Mouse (Mus musculus) kidney, embryonic 14.5 days (tissue): ENCODE results near the gene Sytl4. TPM values are rescaled to one million over a fixed set of nuclear protein-coding genes. Genes with fewer than 3 reads are reported as not detected.
A peak's percentile ranks its signal among the peaks of the same experiment; 100 is the strongest.

Experiments used
- ATAC-seq: fragments of 200-750 bp; cut with Nextera tagmentation; 2 replicates; pipeline ENCODE4 v1.8.0; 2017; ENCODE audit warnings: moderate number of reproducible peaks, mild to moderate bottlenecking, moderate TSS enrichment, moderate library complexity; ENCODE audit not compliant: low FRiP score, low TSS enrichment
- H3K27ac ChIP-seq: fragments of 300-500 bp; sonication (generic); 2 replicates; pipeline ENCODE4 v1.5.1; 2014; ENCODE audit warnings: low read depth, mild to moderate bottlenecking, low read length, moderate library complexity, mixed read lengths
- H3K27me3 ChIP-seq: fragments of 300-500 bp; sonication (generic); 2 replicates; pipeline ENCODE4 v1.6.1; 2014; ENCODE audit warnings: mild to moderate bottlenecking, low read length; ENCODE audit not compliant: control insufficient read depth, insufficient read depth
- H3K36me3 ChIP-seq: fragments of 300-500 bp; sonication (generic); 2 replicates; pipeline ENCODE4 v1.6.1; 2014; ENCODE audit warnings: low read length, mixed read lengths; ENCODE audit not compliant: control insufficient read depth, insufficient read depth
- H3K4me1 ChIP-seq: fragments of 300-500 bp; sonication (generic); 2 replicates; pipeline ENCODE4 v1.6.1; 2014; ENCODE audit warnings: low read length, mixed read lengths; ENCODE audit not compliant: control insufficient read depth, insufficient read depth
- H3K4me2 ChIP-seq: fragments of 300-500 bp; sonication (generic); replicated peaks from 2 replicates; pipeline ENCODE4 v1.6.1; 2014; ENCODE audit warnings: low read depth, mild to moderate bottlenecking, low read length
- H3K4me3 ChIP-seq: fragments of 300-500 bp; sonication (generic); 2 replicates; pipeline ENCODE4 v1.5.1; 2014; ENCODE audit warnings: mild to moderate bottlenecking, low read length
- H3K9ac ChIP-seq: fragments of 300-500 bp; sonication (generic); 2 replicates; pipeline ENCODE4 v1.6.1; 2014; ENCODE audit warnings: low read depth, mild to moderate bottlenecking, low read length, moderate library complexity
- H3K9me3 ChIP-seq: fragments of 300-500 bp; sonication (generic); 2 replicates; pipeline ENCODE4 v1.6.1; 2016; ENCODE audit warnings: low read length; ENCODE audit not compliant: control insufficient read depth
- WGBS: fragments of 180-500 bp; shearing (Covaris S2); extraction: QIAGEN DNeasy Blood & Tissue Kit; methylation state at CpG from one replicate; pipeline ENCODE4 v1.1.7; 2014; 5-methylcytosine and 5-hydroxymethylcytosine counted together
- polyA plus RNA-seq: library from polyadenylated mRNA; unstranded; fragments of >200 nt; fragmentation: Nextera tagmentation; extraction: Ambion mirVana; gene quantifications from 2 replicates; pipeline ENCODE4 v1.2.1, GENCODE M21; 2014

The Sytl4 gene
- polyA plus RNA-seq, 1 experiment from 2014 or later, result 3.3 TPM

- Histone ChIP-seq H3K4me2 (no peak overlapping the region), H3K4me3 (no peak overlapping the region), H3K36me3 (no peaks in the 10 kb centered on the region), H3K9me3 (no peaks in the 10 kb centered on the region), H3K27me3 (no peaks in the 10 kb centered on the region), H3K4me1 (no peaks in the 10 kb centered on the region), H3K27ac (no peak overlapping the region), H3K9ac (no peak overlapping the region)
- no peak for ATAC-seq
- 87% methylated on average over 4 of the region's 4 CpGs for WGBS
Measured at GRCm38 (mm10) chrX:133936605-133937225, 44.9 kb downstream of the Sytl4 start.

GRCm38 (mm10) chrX:133931302-133932013 is 50.2 kb downstream of the Sytl4 start:
- no peaks in the 10 kb centered on the region for H3K4me1 ChIP-seq
- no peaks in the 10 kb centered on the region for H3K36me3 ChIP-seq
- no peak overlapping the region for H3K4me2 ChIP-seq
- H3K9ac ChIP-seq, result no peak overlapping the region
- H3K27me3 ChIP-seq, result no peaks in the 10 kb centered on the region
- H3K9me3 ChIP-seq, result no peaks in the 10 kb centered on the region
- 0 out of 2 replicates have a peak, but pooled peaks have one; percentile 20 for ATAC-seq
- no peak overlapping the region for H3K4me3 ChIP-seq
- WGBS, result 59% methylated on average over 12 of the region's 12 CpGs
- H3K27ac ChIP-seq, result no peak overlapping the region

- H3K9ac ChIP-seq, result no peak overlapping the region
- H3K4me3 ChIP-seq, result no peak overlapping the region
- WGBS, result 76% methylated on average over 5 of the region's 5 CpGs
- H3K4me1 ChIP-seq, result no peaks in the 10 kb centered on the region
- no peaks in the 10 kb centered on the region for H3K9me3 ChIP-seq
- H3K27me3 ChIP-seq, result no peaks in the 10 kb centered on the region; the same call in 1 of the 2 replicates
- no peak overlapping the region for H3K27ac ChIP-seq
- no peak for ATAC-seq
- H3K4me2 ChIP-seq, result no peak overlapping the region
- no peaks in the 10 kb centered on the region for H3K36me3 ChIP-seq
Measured at GRCm38 (mm10) chrX:133926760-133927159, 54.9 kb downstream of the Sytl4 start.

- no peak overlapping the region for H3K4me2 ChIP-seq
- 85% methylated on average over 4 of the region's 4 CpGs for WGBS
- H3K27me3 ChIP-seq, result no peaks in the 10 kb centered on the region; the same call in 1 of the 2 replicates
- H3K4me3 ChIP-seq, result no peak overlapping the region
- no peaks in the 10 kb centered on the region for H3K36me3 ChIP-seq
- no peak overlapping the region for H3K9ac ChIP-seq
- ATAC-seq, result no peak
- no peaks in the 10 kb centered on the region for H3K9me3 ChIP-seq
- H3K27ac ChIP-seq, result no peak overlapping the region
- no peaks in the 10 kb centered on the region for H3K4me1 ChIP-seq
Measured at GRCm38 (mm10) chrX:133921187-133921586, 60.4 kb downstream of the Sytl4 start.

GRCm38 (mm10) chrX:133914219-133914618 is 67.4 kb downstream of the Sytl4 start:
- 53% methylated on average over 7 of the region's 7 CpGs for whole genome bisulfite sequencing
- Histone ChIP-seq H3K36me3 (no peaks in the 10 kb centered on the region), H3K27ac (no peak overlapping the region), H3K9ac (no peak overlapping the region), H3K4me2 (no peak overlapping the region), H3K4me3 (no peak overlapping the region), H3K27me3 (no peaks in the 10 kb centered on the region), H3K9me3 (no peaks in the 10 kb centered on the region), H3K4me1 (no peaks in the 10 kb centered on the region)
- ATAC-seq, result no peak

- Histone ChIP-seq H3K4me2 (no peak overlapping the region), H3K9ac (no peak overlapping the region), H3K4me1 (no peaks in the 10 kb centered on the region), H3K9me3 (no peaks in the 10 kb centered on the region), H3K36me3 (no peaks in the 10 kb centered on the region), H3K4me3 (no peak overlapping the region), H3K27ac (no peak overlapping the region), H3K27me3 (no peaks in the 10 kb centered on the region)
- 80% methylated on average over 3 of the region's 3 CpGs for WGBS
- ATAC-seq, result no peak
Measured at GRCm38 (mm10) chrX:133913006-133913405, 68.6 kb downstream of the Sytl4 start.

GRCm38 (mm10) chrX:133911397-133912103 is 70.1 kb downstream of the Sytl4 start:
- H3K9ac ChIP-seq, result no peak overlapping the region
- H3K4me1 ChIP-seq, result no peaks in the 10 kb centered on the region
- ATAC-seq, result no peak
- H3K36me3 ChIP-seq, result no peaks in the 10 kb centered on the region
- no peak overlapping the region for H3K4me3 ChIP-seq
- WGBS, result 62% methylated on average over 10 of the region's 10 CpGs
- no peaks in the 10 kb centered on the region for H3K9me3 ChIP-seq
- H3K4me2 ChIP-seq, result no peak overlapping the region
- no peak overlapping the region; the same call in 1 of the 2 replicates for H3K27ac ChIP-seq
- no peaks in the 10 kb centered on the region for H3K27me3 ChIP-seq

- Histone ChIP-seq H3K9me3 (no peaks in the 10 kb centered on the region), H3K4me2 (no peak within 1 kb of the TSS), H3K36me3 (no peaks in the 10 kb centered on the region), H3K27ac (no peak within 1 kb of the TSS), H3K4me1 (no peaks in the 10 kb centered on the region), H3K4me3 (no peak within 1 kb of the TSS), H3K9ac (no peak within 1 kb of the TSS), H3K27me3 (no peaks in the 10 kb centered on the region)
- 44% methylated on average over 3 of the region's 3 CpGs for WGBS
- ATAC-seq, result no peak
Measured at GRCm38 (mm10) chrX:133908261-133908660, 73.4 kb downstream of the Sytl4 start, which contains the start of gene Srpx2. Gene Srpx2, plus strand, starts transcription at chrX:133908426.
